Mouse (Mus musculus) urinary bladder, postnatal 4 days (tissue): Measurements from ENCODE around the gene Ifi47.

Source experiments
- DNase-seq, 2 experiments: peaks; one replicate each; pipeline ENCODE4 v3.0.0; 2021 to 2022; ENCODE audit warnings: low spot score in 2 of 2

The Ifi47 gene

GRCm38 (mm10) chr11:49089735-49090507, 13.5 kb downstream of the Ifi47 start:
- no peak for DNase-seq

- no peak for DNase-seq
Measured at GRCm38 (mm10) chr11:49090551-49090950, 14.2 kb downstream of the Ifi47 start.

- DNase-seq: no peak
Measured at GRCm38 (mm10) chr11:49091171-49091570, 14.8 kb downstream of the Ifi47 start.

GRCm38 (mm10) chr11:49092053-49092586, 15.7 kb downstream of the Ifi47 start:
- DNase-seq: no peak

GRCm38 (mm10) chr11:49092786-49093185, 16.4 kb downstream of the Ifi47 start:
- DNase-seq: no peak

GRCm38 (mm10) chr11:49093861-49094660, 17.7 kb downstream of the Ifi47 start:
- no peak for DNase-seq

- DNase-seq: no peak
Measured at GRCm38 (mm10) chr11:49095367-49095766, 19.0 kb downstream of the Ifi47 start.

- DNase-seq: no peak
Measured at GRCm38 (mm10) chr11:49100409-49100808, 24.0 kb downstream of the Ifi47 start.

GRCm38 (mm10) chr11:49101500-49101899, 25.1 kb downstream of the Ifi47 start:
- no peak for DNase-seq

GRCm38 (mm10) chr11:49103047-49103693, 26.8 kb downstream of the Ifi47 start:
- DNase-seq: peak; percentile 62 to 91

- DNase-seq: no peak
Measured at GRCm38 (mm10) chr11:49105752-49106151, 29.4 kb downstream of the Ifi47 start.

- DNase-seq: no peak
Measured at GRCm38 (mm10) chr11:49107650-49108537, 31.5 kb downstream of the Ifi47 start.

- no peak for DNase-seq
Measured at GRCm38 (mm10) chr11:49108833-49109232, 32.4 kb downstream of the Ifi47 start.

- no peak for DNase-seq
Measured at GRCm38 (mm10) chr11:49111000-49111399, 34.6 kb downstream of the Ifi47 start.

- DNase-seq: no peak
Measured at GRCm38 (mm10) chr11:49112624-49113219, 36.3 kb downstream of the Ifi47 start.

GRCm38 (mm10) chr11:49114158-49114557, 37.8 kb downstream of the Ifi47 start:
- DNase-seq: no peak

GRCm38 (mm10) chr11:49114774-49115173, 38.4 kb downstream of the Ifi47 start, which contains the start of gene Olfr1396:
TSS of gene Olfr1396 (minus strand) at chr11:49114874.
- no peak for DNase-seq

GRCm38 (mm10) chr11:49119635-49120034, 43.2 kb downstream of the Ifi47 start:
- DNase-seq: no peak

GRCm38 (mm10) chr11:49124169-49124568, 47.8 kb downstream of the Ifi47 start:
- DNase-seq: no peak

GRCm38 (mm10) chr11:49141974-49142373, 65.6 kb downstream of the Ifi47 start, which contains the start of gene Olfr1395:
TSS of gene Olfr1395 (plus strand) at chr11:49142274.
- DNase-seq: no peak
